Mouse (Mus musculus) heart, embryonic 14.5 days (tissue): Measurements from ENCODE around the gene Chst4. TPM values are rescaled to one million over a fixed set of nuclear protein-coding genes. Genes with fewer than 3 reads are reported as not detected.

ENCODE experiments used
- ATAC-seq: fragments of 200-750 bp; cut with Nextera tagmentation; 2 replicates; pipeline ENCODE4 v1.8.0; 2017; ENCODE audit warnings: low read depth, moderate TSS enrichment; ENCODE audit not compliant: insufficient number of reproducible peaks, insufficient read depth, low FRiP score
- H3K27ac ChIP-seq, 2 experiments: fragments of 200-500 bp in 1 of 2; fragments of 300-500 bp in 1 of 2; sonication (generic) in 1 of 2; replicated peaks in 1 of 2; 2 replicates each; pipeline ENCODE4 v1.5.1; 2012 to 2014; ENCODE audit warnings: low read depth in 2 of 2, low read length in 2 of 2, control low read depth in 1 of 2, mild to moderate bottlenecking in 1 of 2, mixed read lengths in 1 of 2; ENCODE audit not compliant: control insufficient read depth in 1 of 2, insufficient read depth in 1 of 2
- H3K27me3 ChIP-seq: fragments of 300-500 bp; sonication (generic); 2 replicates; pipeline ENCODE4 v1.6.1; 2014; ENCODE audit warnings: mild to moderate bottlenecking, low read length, control low read depth; ENCODE audit not compliant: control insufficient read depth, insufficient read depth
- H3K36me3 ChIP-seq: fragments of 300-500 bp; sonication (generic); 2 replicates; pipeline ENCODE4 v1.6.1; 2014; ENCODE audit warnings: mild to moderate bottlenecking, control low read depth, low read length, mixed read lengths; ENCODE audit not compliant: control insufficient read depth, insufficient read depth
- H3K4me1 ChIP-seq, 2 experiments: fragments of 200-500 bp in 1 of 2; fragments of 300-500 bp in 1 of 2; sonication (generic) in 1 of 2; 2 replicates each; pipeline ENCODE4 v1.6.1; 2012 to 2014; ENCODE audit warnings: low read length in 2 of 2, control low read depth in 1 of 2, mixed read lengths in 1 of 2; ENCODE audit not compliant: control insufficient read depth in 2 of 2, insufficient read depth in 2 of 2
- H3K4me2 ChIP-seq: fragments of 300-500 bp; sonication (generic); 2 replicates; pipeline ENCODE4 v1.6.1; 2014; ENCODE audit warnings: mild to moderate bottlenecking, low read length
- H3K4me3 ChIP-seq, 2 experiments: fragments of 200-500 bp in 1 of 2; fragments of 300-500 bp in 1 of 2; sonication (generic) in 1 of 2; 2 replicates each; pipeline ENCODE4 v1.5.1; 2012 to 2014; ENCODE audit warnings: low read length in 2 of 2, mild to moderate bottlenecking in 2 of 2, control low read depth in 1 of 2, low read depth in 1 of 2, moderate library complexity in 1 of 2; ENCODE audit not compliant: control insufficient read depth in 1 of 2, insufficient read depth in 1 of 2
- H3K9ac ChIP-seq: fragments of 300-500 bp; sonication (generic); 2 replicates; pipeline ENCODE4 v1.6.1; 2014; ENCODE audit warnings: mild to moderate bottlenecking, low read length
- H3K9me3 ChIP-seq: fragments of 300-500 bp; sonication (generic); 2 replicates; pipeline ENCODE4 v1.6.1; 2016; ENCODE audit warnings: low read length, control low read depth; ENCODE audit not compliant: control insufficient read depth
- WGBS: fragments of 180-500 bp; shearing (Covaris S2); extraction: QIAGEN DNeasy Blood & Tissue Kit; methylation state at CpG from one replicate; pipeline ENCODE4 v1.1.7; 2014; 5-methylcytosine and 5-hydroxymethylcytosine counted together
- polyA plus RNA-seq: library from polyadenylated mRNA; unstranded; fragments of >200 nt; fragmentation: Nextera tagmentation; extraction: Ambion mirVana; gene quantifications from 2 replicates; pipeline ENCODE4 v1.2.1, GENCODE M21; 2014

The Chst4 gene
- polyA plus RNA-seq, 1 experiment from 2014 or later: 1.3 TPM

- no peak for ATAC-seq
- Histone ChIP-seq H3K4me2 (no peak within 1 kb of the TSS), H3K4me1 (no peaks in the 10 kb centered on the region), H3K4me3 (no peak within 1 kb of the TSS), H3K36me3 (no peaks in the 10 kb centered on the region), H3K27me3 (no peaks in the 10 kb centered on the region; the same call in 1 of the 2 replicates), H3K27ac (no peak within 1 kb of the TSS), H3K9me3 (no peaks in the 10 kb centered on the region), H3K9ac (no peak within 1 kb of the TSS)
- 74% methylated on average over 8 of the region's 8 CpGs for WGBS
Measured at GRCm38 (mm10) chr8:109990224-109990623, 49.3 kb downstream of the Chst4 start, which contains the start of gene Tat. Tat (plus strand) TSS chr8:109990437.

GRCm38 (mm10) chr8:109989151-109989550 is 50.4 kb downstream of the Chst4 start:
- no peak overlapping the region for H3K4me2 ChIP-seq
- no peak overlapping the region for H3K9ac ChIP-seq
- no peak for ATAC-seq
- no peaks in the 10 kb centered on the region; the same call in 1 of the 2 replicates for H3K27me3 ChIP-seq
- H3K4me1 ChIP-seq: no peaks in the 10 kb centered on the region
- no peak overlapping the region for H3K27ac ChIP-seq
- H3K4me3 ChIP-seq: no peak overlapping the region
- H3K9me3 ChIP-seq: no peaks in the 10 kb centered on the region
- no peaks in the 10 kb centered on the region for H3K36me3 ChIP-seq
- WGBS: 85% methylated on average over 8 of the region's 8 CpGs

GRCm38 (mm10) chr8:109987776-109988175 is 51.8 kb downstream of the Chst4 start:
- 58% methylated on average over 7 of the region's 7 CpGs for WGBS
- Histone ChIP-seq H3K4me2 (no peak overlapping the region), H3K27ac (no peak overlapping the region), H3K9ac (no peak overlapping the region), H3K4me3 (no peak overlapping the region), H3K27me3 (no peaks in the 10 kb centered on the region; the same call in 1 of the 2 replicates), H3K9me3 (no peaks in the 10 kb centered on the region), H3K36me3 (no peaks in the 10 kb centered on the region), H3K4me1 (peaks cover 3% of the 10 kb centered on the region in 2 experiments; a peak in 2 of 4 replicates)
- ATAC-seq: no peak

- H3K4me1 ChIP-seq: peaks cover 3% of the 10 kb centered on the region in 2 experiments; a peak in 2 of 4 replicates
- H3K27me3 ChIP-seq: no peaks in the 10 kb centered on the region
- no peaks in the 10 kb centered on the region for H3K36me3 ChIP-seq
- ATAC-seq: no peak
- H3K4me2 ChIP-seq: no peak overlapping the region
- 54% methylated on average over 7 of the region's 7 CpGs for WGBS
- no peak overlapping the region for H3K4me3 ChIP-seq
- no peak overlapping the region for H3K27ac ChIP-seq
- no peak overlapping the region for H3K9ac ChIP-seq
- H3K9me3 ChIP-seq: no peaks in the 10 kb centered on the region
Measured at GRCm38 (mm10) chr8:109986384-109986783, 53.2 kb downstream of the Chst4 start.

GRCm38 (mm10) chr8:109983944-109984343 is 55.6 kb downstream of the Chst4 start:
- no peaks in the 10 kb centered on the region for H3K36me3 ChIP-seq
- no peak overlapping the region for H3K27ac ChIP-seq
- no peak overlapping the region for H3K4me2 ChIP-seq
- H3K27me3 ChIP-seq: no peaks in the 10 kb centered on the region
- no peak overlapping the region for H3K9ac ChIP-seq
- ATAC-seq: no peak
- 36% methylated on average over 5 of the region's 5 CpGs for WGBS
- peaks cover 3% of the 10 kb centered on the region in 2 experiments; a peak in 2 of 4 replicates for H3K4me1 ChIP-seq
- H3K9me3 ChIP-seq: no peaks in the 10 kb centered on the region
- H3K4me3 ChIP-seq: no peak overlapping the region

- Histone ChIP-seq H3K27me3 (no peaks in the 10 kb centered on the region), H3K9me3 (no peaks in the 10 kb centered on the region), H3K36me3 (no peaks in the 10 kb centered on the region), H3K4me3 (no peak overlapping the region), H3K4me2 (no peak overlapping the region), H3K4me1 (peaks cover 3% of the 10 kb centered on the region in 2 experiments; a peak in 2 of 4 replicates), H3K27ac (no peak overlapping the region), H3K9ac (no peak overlapping the region)
- no peak for ATAC-seq
- 71% methylated on average over 15 of the region's 15 CpGs for WGBS
Measured at GRCm38 (mm10) chr8:109982386-109983105, 57.0 kb downstream of the Chst4 start.

- H3K36me3 ChIP-seq: no peaks in the 10 kb centered on the region
- H3K4me1 ChIP-seq: peaks cover 3% of the 10 kb centered on the region in 2 experiments; a peak in 2 of 4 replicates
- H3K9ac ChIP-seq: no peak overlapping the region
- H3K9me3 ChIP-seq: 0 out of 2 replicates have a peak, but pooled peaks cover 8% of the 10 kb centered on the region
- ATAC-seq: no peak
- no peak overlapping the region for H3K4me2 ChIP-seq
- H3K4me3 ChIP-seq: no peak overlapping the region
- no peak overlapping the region for H3K27ac ChIP-seq
- 65% methylated on average over 6 of the region's 6 CpGs for WGBS
- no peaks in the 10 kb centered on the region for H3K27me3 ChIP-seq
Measured at GRCm38 (mm10) chr8:109979339-109979738, 60.2 kb downstream of the Chst4 start.
